Mouse (Mus musculus): ENCODE data around the gene Gnl2. TPM values are rescaled to one million over a fixed set of nuclear protein-coding genes. Genes with fewer than 3 reads are reported as not detected.

Gene Gnl2
- polyA plus RNA-seq, 1 experiment, result 3.1 TPM

DNA sequence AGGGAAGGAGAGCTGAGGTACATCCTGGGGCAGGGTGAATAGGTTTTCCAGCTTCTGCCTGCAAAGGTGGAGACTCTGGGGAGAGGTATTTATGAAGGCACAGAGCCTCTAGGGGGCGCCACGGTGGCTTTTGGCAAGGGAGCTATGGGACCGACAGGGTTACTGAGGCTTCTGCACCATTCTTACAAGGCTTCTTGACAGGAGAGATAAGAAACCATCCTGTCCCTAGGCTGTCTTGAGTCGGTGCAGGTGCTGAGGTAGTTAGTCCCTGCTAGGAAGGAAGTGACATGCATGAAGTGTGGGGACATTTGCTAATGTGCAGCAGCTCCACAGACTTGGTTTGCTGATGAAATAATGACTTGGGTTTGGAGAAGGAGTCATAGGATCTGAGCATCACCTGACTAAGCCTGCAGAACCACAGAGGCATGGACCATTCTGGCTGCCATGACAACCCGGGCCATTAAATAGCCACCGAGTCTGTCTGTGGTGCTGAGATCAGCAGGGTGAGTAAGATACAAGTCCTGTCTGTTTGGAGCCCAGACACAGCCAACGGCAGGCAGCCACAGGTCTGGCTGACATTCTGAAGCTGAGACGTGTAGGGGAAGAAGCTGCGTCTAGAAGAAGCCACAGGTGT is 32.4 kb upstream of the Gnl2 start:
- H3K27me3 ChIP-seq (ENCODE audit: control insufficient read depth), result peaks cover 67% of the 10 kb centered on the region

DNA sequence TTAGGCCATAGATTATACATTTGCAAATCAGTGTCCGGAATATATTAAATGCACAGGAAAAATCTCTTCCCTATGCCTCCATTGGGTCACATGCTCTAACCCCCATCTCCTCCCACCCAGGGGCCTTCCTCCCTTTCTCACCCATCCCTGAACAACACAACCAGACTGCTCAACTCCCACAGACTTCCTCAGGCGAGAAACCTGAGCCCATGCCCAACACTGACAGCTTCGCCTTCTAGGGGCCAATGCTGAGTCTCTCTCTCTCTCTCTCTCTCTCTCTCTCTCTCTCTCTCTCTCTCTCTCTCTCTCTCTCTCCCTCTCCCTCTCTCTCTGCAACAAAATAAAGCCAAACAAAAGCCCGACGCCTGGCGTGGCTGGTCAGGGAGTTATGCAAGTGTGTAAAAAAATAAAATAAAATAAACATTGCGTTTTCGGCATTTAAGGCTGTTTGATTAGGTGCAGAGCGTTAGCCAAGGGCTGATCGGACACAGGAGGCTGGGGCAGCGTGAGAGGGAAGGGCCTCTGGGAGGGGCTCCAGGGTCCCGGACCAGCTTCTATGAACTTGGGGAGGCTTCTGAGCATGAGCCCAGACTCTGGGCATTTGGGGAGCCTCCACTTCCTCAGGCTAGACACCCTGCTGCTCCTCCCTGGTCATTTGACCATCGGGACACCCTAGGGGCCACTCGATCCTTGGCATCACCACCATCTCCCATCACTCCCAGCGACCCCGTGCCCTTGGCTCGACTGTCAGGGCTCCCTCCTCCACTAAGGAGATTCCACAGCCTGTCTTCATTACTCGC is 31.3 kb upstream of the Gnl2 start:
- no peak for TF ChIP-seq TAL1 (IDR thresholded peaks at IDR 0.05; ENCODE audit: low read length)
- no peak for TF ChIP-seq GATA1 (IDR thresholded peaks at IDR 0.05; ENCODE audit: low read length)
- Histone ChIP-seq H3K9me3 (ENCODE audit: control insufficient read depth, low read length) (no peaks in the 10 kb centered on the region; the same call in 1 of the 2 replicates), H3K4me1 (ENCODE audit: control insufficient read depth) (no peaks in the 10 kb centered on the region), H3K27me3 (ENCODE audit: control insufficient read depth) (peaks cover 78% of the 10 kb centered on the region), H3K36me3 (ENCODE audit: control insufficient read depth) (no peaks in the 10 kb centered on the region), H3K4me3 (replicated peaks) (no peak overlapping the region)

More for the DNA sequence above, 32.4 kb upstream of the Gnl2 start:
- no peaks in the 10 kb centered on the region for H3K36me3 ChIP-seq (ENCODE audit: control insufficient read depth)
- TF ChIP-seq TAL1 (IDR thresholded peaks at IDR 0.05; ENCODE audit: low read length) (no peak), GATA1 (IDR thresholded peaks at IDR 0.05; ENCODE audit: low read length) (no peak)
- H3K4me1 ChIP-seq (ENCODE audit: control insufficient read depth), result no peaks in the 10 kb centered on the region
- no peaks in the 10 kb centered on the region; the same call in 1 of the 2 replicates for H3K9me3 ChIP-seq (ENCODE audit: control insufficient read depth, low read length)
- H3K4me3 ChIP-seq (replicated peaks), result no peak overlapping the region

DNA sequence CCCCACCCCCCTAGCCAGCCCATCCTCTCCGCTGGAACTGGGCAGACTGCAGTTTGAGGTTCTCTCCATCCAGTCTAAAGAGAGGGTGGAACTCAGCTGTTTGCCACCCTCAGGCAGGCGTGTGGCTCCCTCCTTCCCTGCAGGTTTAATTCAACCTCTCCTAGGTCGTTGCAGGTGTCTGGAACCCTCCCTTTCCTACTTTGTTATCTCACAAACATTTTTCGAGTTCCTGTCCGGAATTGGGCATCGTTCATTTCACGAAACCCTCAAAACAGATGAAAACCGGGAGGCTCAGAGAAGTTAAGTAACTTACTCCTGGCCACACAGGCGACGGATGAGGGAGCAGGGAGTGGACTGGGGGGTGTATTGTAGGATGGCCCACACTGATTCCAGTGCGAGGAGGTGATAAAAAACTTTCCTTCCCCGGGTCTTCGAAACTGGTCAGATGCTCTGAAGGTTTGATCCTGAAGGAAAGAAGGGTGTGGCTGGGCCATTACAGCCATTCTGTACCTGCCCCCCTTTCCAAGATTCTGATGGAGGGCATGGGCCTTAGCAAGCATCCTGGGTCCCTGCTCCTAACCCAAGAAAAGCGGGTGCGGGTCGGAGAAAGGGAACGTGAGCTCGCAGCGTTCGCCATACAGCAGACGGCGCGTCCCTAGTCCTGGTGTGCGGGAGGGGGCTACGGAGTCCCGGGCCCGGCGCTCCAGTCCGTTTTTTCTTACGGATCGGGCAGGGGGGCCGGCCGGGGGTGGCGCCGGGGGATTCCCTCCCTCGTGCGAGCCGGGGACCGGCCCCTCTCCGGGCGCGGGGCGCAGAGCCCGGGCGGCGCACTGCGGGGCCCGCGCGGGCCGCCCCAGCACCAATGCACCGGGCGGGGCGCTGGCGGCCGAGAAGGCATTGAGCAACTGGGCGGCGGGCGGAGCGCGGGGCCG is 30.4 kb upstream of the Gnl2 start, which contains the start of gene Rspo1:
Gene Rspo1 (plus strand): TSS at position 760 of the 932 bp plus-strand sequence.
- peaks cover 87% of the 10 kb centered on the region for H3K27me3 ChIP-seq (ENCODE audit: control insufficient read depth)
- H3K9me3 ChIP-seq (ENCODE audit: control insufficient read depth, low read length), result no peaks in the 10 kb centered on the region; the same call in 1 of the 2 replicates
- no peak within 1 kb of the TSS for H3K4me3 ChIP-seq (replicated peaks)
- TF ChIP-seq GATA1 (IDR thresholded peaks at IDR 0.05; ENCODE audit: low read length) (no peak), TAL1 (IDR thresholded peaks at IDR 0.05; ENCODE audit: low read length) (no peak)
- no peaks in the 10 kb centered on the region for H3K36me3 ChIP-seq (ENCODE audit: control insufficient read depth)
- no peaks in the 10 kb centered on the region for H3K4me1 ChIP-seq (ENCODE audit: control insufficient read depth)

DNA sequence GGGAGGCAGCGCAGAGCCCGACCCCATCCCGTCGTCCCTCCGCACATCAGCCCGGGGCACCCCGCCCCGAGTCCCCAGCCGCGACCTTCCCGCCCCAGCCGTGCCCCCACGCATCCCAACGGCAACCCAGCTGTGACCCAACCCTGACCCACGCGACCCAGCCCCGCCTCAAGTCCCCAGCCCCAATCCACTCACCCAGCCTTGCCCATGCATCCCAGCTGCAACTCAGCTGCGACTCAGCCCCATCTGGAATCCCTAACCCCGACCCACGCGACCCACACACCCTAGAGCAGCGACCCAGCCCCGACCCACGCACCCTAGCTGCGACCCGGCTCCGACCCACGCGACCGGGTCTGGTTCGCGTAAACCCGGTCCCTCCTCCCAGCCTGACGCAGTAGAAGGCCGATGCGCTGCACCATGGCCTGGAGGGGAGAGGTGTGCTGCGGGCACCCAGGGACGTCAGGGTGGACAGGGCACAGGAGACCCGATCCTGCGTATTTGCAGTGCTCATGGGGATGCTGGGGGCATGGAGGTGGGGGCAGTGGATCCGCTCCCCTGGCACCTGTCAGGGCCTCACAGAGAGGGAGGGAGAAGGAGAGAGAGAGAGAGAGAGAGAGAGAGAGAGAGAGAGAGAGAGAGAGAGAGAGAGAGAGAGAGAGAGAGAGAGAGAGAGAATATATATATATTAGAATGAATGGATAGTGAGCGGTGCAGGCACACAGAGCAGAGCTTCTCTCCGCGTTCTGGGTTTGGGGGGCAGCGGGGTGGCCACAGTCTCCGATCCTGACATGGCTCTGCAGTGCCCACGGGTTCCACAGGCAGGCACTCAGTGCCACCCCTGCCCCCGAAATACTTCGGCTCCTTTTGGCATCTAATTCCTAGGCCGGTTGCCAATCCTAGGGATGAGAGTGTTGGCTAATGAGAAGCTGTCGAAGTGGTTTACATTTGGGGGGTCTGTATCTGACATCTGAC is 29.4 kb upstream of the Gnl2 start:
- Histone ChIP-seq H3K27me3 (ENCODE audit: control insufficient read depth) (peaks cover 93% of the 10 kb centered on the region), H3K4me3 (replicated peaks) (no peak overlapping the region), H3K9me3 (ENCODE audit: control insufficient read depth, low read length) (no peaks in the 10 kb centered on the region; the same call in 1 of the 2 replicates), H3K4me1 (ENCODE audit: control insufficient read depth) (no peaks in the 10 kb centered on the region), H3K36me3 (ENCODE audit: control insufficient read depth) (no peaks in the 10 kb centered on the region)
- TF ChIP-seq GATA1 (IDR thresholded peaks at IDR 0.05; ENCODE audit: low read length), result no peak
- TF ChIP-seq TAL1 (IDR thresholded peaks at IDR 0.05; ENCODE audit: low read length), result no peak

DNA sequence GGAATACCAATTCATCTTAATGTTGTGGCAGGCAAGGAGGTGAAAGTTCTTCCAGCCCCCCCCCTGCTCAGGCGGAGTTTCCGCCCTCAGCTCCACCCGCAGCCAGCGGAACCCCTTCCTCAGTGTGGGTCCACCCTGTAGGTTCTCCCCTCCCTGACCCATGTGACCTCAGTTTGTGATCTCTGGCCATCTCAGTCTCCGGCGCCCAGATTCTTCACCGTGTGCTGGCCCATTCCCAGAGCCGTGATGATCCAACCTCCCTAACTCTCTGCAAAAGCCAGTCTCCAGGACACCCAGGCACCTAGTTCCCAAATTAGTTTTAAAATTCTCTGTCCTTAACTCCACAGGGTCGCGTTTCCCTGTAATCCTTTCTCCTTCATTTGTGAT is 28.7 kb upstream of the Gnl2 start:
- no peak overlapping the region for H3K4me3 ChIP-seq (replicated peaks)
- no peaks in the 10 kb centered on the region for H3K36me3 ChIP-seq (ENCODE audit: control insufficient read depth)
- H3K27me3 ChIP-seq (ENCODE audit: control insufficient read depth), result peaks cover 91% of the 10 kb centered on the region
- TF ChIP-seq GATA1 (IDR thresholded peaks at IDR 0.05; ENCODE audit: low read length), result no peak
- no peak for TF ChIP-seq TAL1 (IDR thresholded peaks at IDR 0.05; ENCODE audit: low read length)
- no peaks in the 10 kb centered on the region for H3K4me1 ChIP-seq (ENCODE audit: control insufficient read depth)
- H3K9me3 ChIP-seq (ENCODE audit: control insufficient read depth, low read length), result no peaks in the 10 kb centered on the region; the same call in 1 of the 2 replicates

DNA sequence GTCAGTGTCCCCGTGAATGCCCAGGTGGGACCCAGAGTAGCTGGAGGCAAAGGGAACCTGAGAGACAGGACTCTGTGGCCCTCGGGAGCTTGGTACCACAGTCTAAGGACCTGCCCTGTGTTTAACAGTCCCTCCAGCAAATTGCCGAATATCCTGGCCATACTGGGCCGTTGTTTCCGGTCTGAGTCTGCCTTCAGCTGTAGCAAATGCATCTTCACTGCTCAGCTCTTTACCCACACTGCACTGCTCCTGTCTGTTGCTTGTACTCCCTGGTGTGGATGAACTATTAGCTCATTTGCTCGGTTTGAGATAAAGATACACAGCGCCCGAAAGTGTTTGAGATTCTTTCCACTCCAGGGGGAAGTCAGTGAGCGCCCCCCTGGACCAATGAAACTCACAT is 28.0 kb upstream of the Gnl2 start:
- TF ChIP-seq GATA1 (IDR thresholded peaks at IDR 0.05; ENCODE audit: low read length) (no peak), TAL1 (IDR thresholded peaks at IDR 0.05; ENCODE audit: low read length) (no peak)
- H3K4me1 ChIP-seq (ENCODE audit: control insufficient read depth), result no peaks in the 10 kb centered on the region
- peaks cover 86% of the 10 kb centered on the region for H3K27me3 ChIP-seq (ENCODE audit: control insufficient read depth)
- no peaks in the 10 kb centered on the region for H3K36me3 ChIP-seq (ENCODE audit: control insufficient read depth)
- H3K9me3 ChIP-seq (ENCODE audit: control insufficient read depth, low read length), result no peaks in the 10 kb centered on the region; the same call in 1 of the 2 replicates
- H3K4me3 ChIP-seq (replicated peaks), result no peak overlapping the region

DNA sequence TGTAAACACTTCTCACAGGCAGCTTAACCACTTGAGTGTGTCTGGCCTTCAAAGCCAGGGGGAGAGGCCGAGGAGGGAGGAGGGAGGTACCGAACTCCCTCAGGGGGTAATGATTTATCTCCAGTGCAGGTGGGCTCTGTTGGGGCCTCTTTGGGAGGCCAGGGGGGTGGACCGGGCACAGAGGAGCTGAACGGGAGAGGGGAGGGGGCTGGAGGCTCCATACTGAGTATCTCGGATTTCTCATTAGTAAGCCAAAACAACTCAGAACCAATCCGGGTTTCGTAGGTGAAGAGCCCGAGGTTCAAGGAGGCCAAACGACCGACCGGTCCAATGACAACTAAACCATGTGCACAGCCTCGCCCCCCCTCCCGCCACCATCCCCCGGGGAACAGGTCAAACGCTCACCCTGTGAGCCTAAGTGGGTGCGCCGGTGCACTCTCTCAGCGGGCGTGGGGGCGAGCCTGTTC is 26.6 kb upstream of the Gnl2 start:
- peaks cover 72% of the 10 kb centered on the region for H3K27me3 ChIP-seq (ENCODE audit: control insufficient read depth)
- H3K4me1 ChIP-seq (ENCODE audit: control insufficient read depth), result no peaks in the 10 kb centered on the region
- no peak overlapping the region for H3K4me3 ChIP-seq (replicated peaks)
- TF ChIP-seq TAL1 (IDR thresholded peaks at IDR 0.05; ENCODE audit: low read length), result no peak
- H3K36me3 ChIP-seq (ENCODE audit: control insufficient read depth), result no peaks in the 10 kb centered on the region
- no peaks in the 10 kb centered on the region; the same call in 1 of the 2 replicates for H3K9me3 ChIP-seq (ENCODE audit: control insufficient read depth, low read length)

DNA sequence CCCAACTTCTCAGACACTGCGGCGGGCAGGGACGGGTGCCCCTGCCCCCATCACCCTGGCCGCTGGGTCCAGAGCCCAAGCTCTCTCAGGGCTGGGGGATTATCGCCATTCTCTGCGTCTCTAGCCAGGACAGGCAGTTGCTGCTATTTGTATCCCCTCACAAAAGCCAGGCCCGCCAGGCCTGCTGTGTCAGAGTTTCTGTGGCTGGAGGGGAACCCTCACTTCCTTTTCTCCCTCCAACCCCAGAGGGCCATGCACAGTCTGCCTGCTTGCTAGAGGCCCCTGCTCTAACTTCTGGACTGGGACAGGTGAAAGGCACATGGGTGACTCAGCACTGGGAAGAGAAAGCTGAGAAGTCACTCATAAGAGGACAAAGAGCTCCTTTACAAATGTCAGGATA is 26.1 kb upstream of the Gnl2 start:
- no peak for TF ChIP-seq GATA1 (IDR thresholded peaks at IDR 0.05; ENCODE audit: low read length)
- TF ChIP-seq TAL1 (IDR thresholded peaks at IDR 0.05; ENCODE audit: low read length), result no peak
- no peak overlapping the region for H3K4me3 ChIP-seq (replicated peaks)
- H3K27me3 ChIP-seq (ENCODE audit: control insufficient read depth), result peaks cover 67% of the 10 kb centered on the region
- H3K9me3 ChIP-seq (ENCODE audit: control insufficient read depth, low read length), result no peaks in the 10 kb centered on the region; the same call in 1 of the 2 replicates
- no peaks in the 10 kb centered on the region for H3K4me1 ChIP-seq (ENCODE audit: control insufficient read depth)
- H3K36me3 ChIP-seq (ENCODE audit: control insufficient read depth), result no peaks in the 10 kb centered on the region
